Mouse (Mus musculus) splenic B cell, adult 2 months (primary cell): ENCODE measurements around the gene Kctd21.

Source experiments
- DNase-seq: peaks from one replicate; pipeline ENCODE4 v3.0.0-alpha.2; 2011; ENCODE audit warnings: low read depth, low spot score
- H3K27me3 ChIP-seq: 2 replicates; pipeline ENCODE4 v1.6.1; 2012; ENCODE audit warnings: mild to moderate bottlenecking, low read length, moderate library complexity, mixed read lengths; ENCODE audit not compliant: control insufficient read depth, poor library complexity, insufficient read depth, severe bottlenecking
- H3K36me3 ChIP-seq: 2 replicates; pipeline ENCODE4 v1.6.1; 2012; ENCODE audit warnings: mild to moderate bottlenecking, low read length, moderate library complexity, mixed read lengths; ENCODE audit not compliant: control insufficient read depth, poor library complexity, insufficient read depth, severe bottlenecking

Kctd21 gene

GRCm38 (mm10) chr7:97333113-97333898 lies 1.2 kb downstream of the Kctd21 start:
- DNase-seq: no peak
- H3K27me3 ChIP-seq: no peaks in the 10 kb centered on the region

DNA sequence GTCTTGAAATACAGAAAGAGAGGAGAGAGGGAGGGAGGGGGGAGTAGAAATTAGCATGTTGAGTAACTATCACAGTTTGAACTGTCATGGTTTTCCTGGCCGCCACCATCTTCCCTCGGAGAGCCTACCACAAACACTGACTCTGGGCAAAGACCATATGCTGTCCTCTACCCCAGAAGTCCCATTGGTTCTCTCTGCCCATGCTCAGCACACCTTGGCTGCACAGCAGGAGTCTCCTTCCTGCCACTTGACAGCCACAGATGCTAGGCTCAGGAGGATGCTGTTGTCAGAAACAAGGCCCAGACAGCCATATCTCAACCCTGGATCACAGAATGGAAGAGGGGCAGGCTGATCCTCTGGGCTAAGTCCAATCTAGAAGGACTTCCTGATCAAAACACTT lies 2.3 kb downstream of the Kctd21 start:
- H3K27me3 ChIP-seq: no peaks in the 10 kb centered on the region
- H3K36me3 ChIP-seq: no peaks in the 10 kb centered on the region
- DNase-seq: no peak

More at GRCm38 (mm10) chr7:97333113-97333898, 1.2 kb downstream of the Kctd21 start:
- no peaks in the 10 kb centered on the region for H3K36me3 ChIP-seq

- no peaks in the 10 kb centered on the region for H3K27me3 ChIP-seq
- DNase-seq: peak; percentile 33
Measured at GRCm38 (mm10) chr7:97336678-97337077, 4.6 kb downstream of the Kctd21 start.

GRCm38 (mm10) chr7:97338593-97338992 lies 6.5 kb downstream of the Kctd21 start:
- Histone ChIP-seq H3K27me3 (no peaks in the 10 kb centered on the region), H3K36me3 (no peaks in the 10 kb centered on the region)
- no peak for DNase-seq

More at GRCm38 (mm10) chr7:97336678-97337077, 4.6 kb downstream of the Kctd21 start:
- H3K36me3 ChIP-seq: no peaks in the 10 kb centered on the region

- Histone ChIP-seq H3K36me3 (no peaks in the 10 kb centered on the region), H3K27me3 (no peaks in the 10 kb centered on the region)
- no peak for DNase-seq
Measured at GRCm38 (mm10) chr7:97339623-97340022, 7.5 kb downstream of the Kctd21 start.

- H3K27me3 ChIP-seq: no peaks in the 10 kb centered on the region
- DNase-seq: no peak
- no peaks in the 10 kb centered on the region for H3K36me3 ChIP-seq
Measured at GRCm38 (mm10) chr7:97340907-97341849, 9.1 kb downstream of the Kctd21 start.

DNA sequence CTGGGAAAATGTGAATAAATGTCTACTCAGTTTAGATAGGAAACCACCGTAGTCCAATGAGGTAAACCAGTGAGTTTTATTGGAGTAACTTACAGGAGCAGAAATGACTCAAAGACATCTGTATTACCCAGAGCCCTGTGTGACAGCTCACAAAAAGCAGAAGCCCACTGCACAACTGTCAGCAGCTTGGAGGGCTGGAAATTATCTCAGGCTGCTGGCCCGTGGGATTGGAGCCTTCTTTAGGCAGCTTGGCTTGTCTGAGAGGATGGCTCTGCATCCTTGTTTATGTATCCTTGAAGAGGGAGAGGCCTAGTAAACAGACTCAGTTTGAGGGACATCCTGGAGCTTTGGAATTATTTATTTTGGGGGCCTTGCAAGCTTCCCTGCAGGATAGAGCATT lies 10.8 kb downstream of the Kctd21 start:
- Histone ChIP-seq H3K27me3 (no peaks in the 10 kb centered on the region), H3K36me3 (no peaks in the 10 kb centered on the region)
- DNase-seq: no peak

GRCm38 (mm10) chr7:97344655-97345054 lies 12.5 kb downstream of the Kctd21 start:
- Histone ChIP-seq H3K36me3 (no peaks in the 10 kb centered on the region), H3K27me3 (no peaks in the 10 kb centered on the region)
- no peak for DNase-seq

- no peak for DNase-seq
- no peaks in the 10 kb centered on the region for H3K27me3 ChIP-seq
- H3K36me3 ChIP-seq: no peaks in the 10 kb centered on the region
Measured at GRCm38 (mm10) chr7:97345229-97345871, 13.2 kb downstream of the Kctd21 start.

- DNase-seq: no peak
Measured at GRCm38 (mm10) chr7:97346111-97346821, 14.1 kb downstream of the Kctd21 start.

DNA sequence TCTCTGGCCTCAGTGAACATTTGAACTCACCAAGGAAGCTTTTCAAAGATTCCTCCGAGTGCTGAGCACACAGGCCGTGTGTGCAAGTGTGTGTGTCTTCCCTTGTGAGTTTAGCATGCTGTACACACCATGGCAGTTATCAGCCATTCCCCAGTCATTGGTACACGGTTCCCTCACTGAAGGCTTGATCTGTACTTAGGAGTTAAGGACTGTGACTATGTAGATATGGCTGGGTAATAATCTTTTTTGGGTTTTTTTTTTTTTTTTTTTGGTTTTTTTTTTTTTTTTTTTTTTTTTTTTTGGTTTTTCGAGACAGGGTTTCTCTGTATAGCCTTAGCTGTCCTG lies 14.7 kb downstream of the Kctd21 start:
- no peaks in the 10 kb centered on the region for H3K36me3 ChIP-seq
- H3K27me3 ChIP-seq: no peaks in the 10 kb centered on the region
- no peak for DNase-seq

More at GRCm38 (mm10) chr7:97346111-97346821, 14.1 kb downstream of the Kctd21 start:
- Histone ChIP-seq H3K36me3 (no peaks in the 10 kb centered on the region), H3K27me3 (no peaks in the 10 kb centered on the region)

DNA sequence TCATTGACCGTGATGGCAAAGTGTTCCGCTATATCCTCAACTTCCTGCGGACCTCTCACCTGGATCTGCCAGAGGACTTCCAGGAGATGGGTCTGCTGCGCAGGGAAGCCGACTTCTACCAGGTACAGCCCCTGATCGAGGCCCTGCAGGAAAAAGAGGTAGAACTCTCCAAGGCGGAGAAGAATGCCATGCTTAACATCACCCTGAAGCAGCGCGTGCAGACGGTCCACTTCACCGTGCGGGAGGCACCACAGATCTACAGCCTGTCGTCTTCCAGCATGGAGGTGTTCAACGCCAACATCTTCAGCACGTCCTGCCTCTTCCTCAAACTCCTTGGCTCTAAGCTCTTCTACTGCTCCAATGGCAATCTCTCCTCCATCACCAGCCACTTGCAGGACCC lies 15.3 kb downstream of the Kctd21 start:
- no peaks in the 10 kb centered on the region for H3K36me3 ChIP-seq
- no peaks in the 10 kb centered on the region for H3K27me3 ChIP-seq
- DNase-seq: no peak

- Histone ChIP-seq H3K27me3 (no peaks in the 10 kb centered on the region), H3K36me3 (no peaks in the 10 kb centered on the region)
- DNase-seq: no peak
Measured at GRCm38 (mm10) chr7:97348318-97348717, 16.2 kb downstream of the Kctd21 start.

GRCm38 (mm10) chr7:97348836-97349235 lies 16.7 kb downstream of the Kctd21 start:
- no peaks in the 10 kb centered on the region for H3K27me3 ChIP-seq
- H3K36me3 ChIP-seq: no peaks in the 10 kb centered on the region
- DNase-seq: no peak
